Mouse (Mus musculus) erythroid progenitor cell, adult 5-6 weeks (primary cell): Measurements from ENCODE around the gene Scnn1a. TPM values are rescaled to one million over a fixed set of nuclear protein-coding genes. Genes with fewer than 3 reads are reported as not detected.

Experiments used
- ATAC-seq: replicated peaks from 2 replicates; pipeline ENCODE4 v1.8.0; 2016; ENCODE audit warnings: moderate number of reproducible peaks, mild to moderate bottlenecking, moderate TSS enrichment, inconsistent platforms; ENCODE audit not compliant: poor library complexity, low FRiP score, severe bottlenecking
- total RNA-seq, 2 experiments: library from RNA; stranded (forward) in 1 of 2; stranded (reverse) in 1 of 2; fragments of 150-400 nt in 1 of 2; fragments of 186-747, 209-891 nt in 1 of 2; gene quantifications; 2 replicates each; pipeline versions ENCODE4 v1.2.3 to v1.2.4; 2015 to 2017; ENCODE audit warnings: low replicate concordance in 2 of 2

Gene Scnn1a
- total RNA-seq, 2 experiments from 2014 or later = 2.9 TPM; not detected in 1

DNA sequence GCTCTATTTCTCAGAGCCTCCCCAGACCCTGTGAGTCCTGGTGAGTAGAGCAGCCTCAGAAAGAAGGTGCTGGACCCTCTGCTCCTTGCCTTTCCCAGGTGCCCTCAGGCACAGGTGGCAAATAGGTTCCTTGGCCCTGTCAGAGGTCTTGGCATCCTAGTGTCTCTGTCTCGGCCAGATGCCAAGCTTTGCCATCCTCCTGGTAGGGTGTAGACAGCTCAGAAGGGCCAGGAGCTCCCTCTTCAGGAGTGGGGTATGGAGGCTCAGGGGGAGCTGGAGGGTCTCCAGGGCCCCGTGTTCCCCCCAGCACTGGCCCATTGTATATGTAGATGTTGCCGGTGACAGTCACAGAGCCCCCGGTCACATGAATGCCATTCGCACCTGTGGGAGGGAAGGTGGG lies 13.4 kb upstream of the Scnn1a start:
- no peak for ATAC-seq

DNA sequence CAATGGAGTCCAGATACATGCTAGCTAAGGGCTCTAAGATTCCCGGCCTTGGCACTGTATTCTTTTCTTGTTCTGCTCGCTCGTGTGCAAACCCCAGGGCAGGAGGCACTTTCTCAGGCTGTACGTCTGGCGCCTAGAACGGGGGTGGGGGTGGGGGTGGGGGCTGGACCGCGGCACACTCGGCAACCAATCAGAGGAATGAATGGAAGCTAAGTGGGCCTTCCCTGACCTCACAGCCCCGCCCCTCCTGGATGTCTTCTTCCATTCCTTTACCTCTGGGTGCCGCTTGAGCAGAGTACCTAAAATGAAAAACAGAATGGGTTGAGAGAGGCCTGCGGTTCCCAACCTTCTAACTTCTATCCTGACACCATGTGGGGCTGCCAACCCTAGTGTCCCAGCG lies 11.5 kb upstream of the Scnn1a start:
- no peak for ATAC-seq

GRCm38 (mm10) chr6:125309406-125309805 lies 11.1 kb upstream of the Scnn1a start:
- no peak for ATAC-seq

- no peak for ATAC-seq
These were observed 8.3 kb upstream of the Scnn1a start for GRCm38 (mm10) chr6:125312171-125312570.

- ATAC-seq = no peak
These were observed 7.7 kb upstream of the Scnn1a start for GRCm38 (mm10) chr6:125312581-125313355.

GRCm38 (mm10) chr6:125313546-125314230 lies 6.8 kb upstream of the Scnn1a start, which contains the start of gene Ltbr:
Gene Ltbr, minus strand, starts transcription at chr6:125313885.
- no peak for ATAC-seq

- no peak for ATAC-seq
These were observed 6.3 kb upstream of the Scnn1a start for GRCm38 (mm10) chr6:125314231-125314563.

- no peak for ATAC-seq
These were observed 5.7 kb upstream of the Scnn1a start for GRCm38 (mm10) chr6:125314746-125315145.

DNA sequence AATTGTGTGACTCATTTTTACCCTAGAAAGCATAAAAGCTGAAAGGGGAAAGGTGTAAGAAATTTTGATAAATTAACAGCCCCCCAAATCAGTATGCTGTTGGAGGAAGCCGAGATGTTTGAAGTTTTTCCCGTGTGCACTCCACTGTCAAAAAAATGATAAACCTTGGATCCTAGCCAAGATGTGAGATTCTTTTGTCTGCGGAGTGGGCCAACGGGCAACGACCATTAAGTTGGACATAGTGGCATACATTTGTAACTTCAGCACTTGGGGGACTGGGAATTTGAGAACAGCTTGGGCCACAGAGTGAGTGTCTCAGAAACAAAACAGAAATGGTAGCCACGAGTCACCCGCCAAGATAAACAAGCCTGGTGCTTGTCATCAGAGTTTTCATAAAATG lies 3.4 kb upstream of the Scnn1a start:
- ATAC-seq = no peak

GRCm38 (mm10) chr6:125318981-125319918 lies 1.2 kb upstream of the Scnn1a start:
- ATAC-seq = no peak

DNA sequence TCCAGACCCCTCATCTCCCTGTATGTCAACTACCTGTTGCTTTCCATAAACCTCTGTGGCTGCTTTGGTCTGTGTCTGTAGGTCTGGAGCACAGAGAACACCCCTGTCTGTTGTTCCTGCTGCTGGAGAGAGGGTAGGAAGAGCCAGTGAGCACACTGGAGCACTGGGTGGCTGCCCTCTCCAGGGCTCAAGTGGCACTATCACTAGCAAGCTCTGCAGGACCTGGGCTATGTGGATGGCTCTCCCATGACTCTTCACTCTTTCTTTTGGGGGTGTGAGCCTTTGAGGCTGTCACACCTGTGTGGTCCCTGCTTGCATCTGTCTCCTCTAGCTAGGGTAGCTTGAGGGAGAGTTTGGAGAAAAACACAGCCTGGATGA lies 551 bp upstream of the Scnn1a start:
- no peak for ATAC-seq

DNA sequence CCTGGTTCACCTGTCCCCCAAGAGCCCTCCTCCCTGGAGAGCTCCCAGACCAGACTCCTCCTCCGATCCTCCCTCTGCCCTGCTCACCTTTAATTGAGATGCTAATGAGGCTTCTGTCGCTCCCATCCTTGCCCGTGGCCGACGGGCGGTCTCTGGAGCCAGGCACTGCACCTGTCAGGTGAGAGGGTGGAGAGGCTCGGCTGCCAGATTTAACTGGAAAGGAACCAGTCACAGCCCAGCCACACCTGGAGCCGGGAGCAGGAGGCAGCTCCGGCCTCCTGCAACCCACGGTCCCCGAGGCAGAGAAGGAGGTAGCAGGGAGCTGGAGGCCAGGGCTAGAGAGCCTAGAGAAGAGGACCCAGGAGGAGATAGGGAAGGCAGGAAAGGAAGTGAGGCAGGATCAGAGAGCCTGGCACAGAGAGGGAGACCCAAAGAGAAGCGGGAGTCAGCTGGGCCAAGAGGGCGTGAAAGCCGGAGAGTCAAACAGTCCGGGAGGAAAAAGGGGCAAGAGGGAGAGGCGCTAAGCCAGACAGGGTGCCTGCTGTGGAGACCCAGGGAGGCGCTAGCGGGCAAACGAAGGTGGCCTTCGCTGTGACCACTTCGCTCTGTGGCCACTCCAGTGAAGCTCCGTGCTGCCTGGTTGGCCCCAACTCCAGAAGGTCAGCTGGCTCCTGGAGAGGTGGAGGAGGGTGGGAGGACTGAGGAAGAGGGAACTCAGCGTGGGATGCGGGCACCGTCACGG lies 826 bp downstream of the Scnn1a start:
- no peak for ATAC-seq

- ATAC-seq = no peak
These were observed 2.3 kb downstream of the Scnn1a start for GRCm38 (mm10) chr6:125322794-125323193.

DNA sequence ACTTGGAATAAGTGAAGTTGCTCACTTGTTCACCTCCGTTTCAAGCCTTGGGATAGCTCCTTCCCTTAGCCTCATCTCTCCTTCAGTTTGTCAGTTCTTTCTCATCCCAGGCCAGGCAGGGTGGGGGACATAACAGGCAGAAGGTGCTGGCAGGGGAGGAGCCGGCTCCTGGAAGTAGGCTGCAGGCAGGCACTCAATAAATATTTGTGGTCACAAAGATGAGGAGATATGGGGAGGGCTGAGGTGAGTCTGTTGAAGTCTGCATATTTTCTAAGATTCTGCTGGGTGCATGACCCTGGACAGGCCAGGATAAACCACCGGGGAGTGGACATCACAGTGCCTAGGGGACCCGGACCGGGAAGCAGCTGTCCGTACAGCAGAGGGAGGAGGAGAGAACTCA lies 3.1 kb downstream of the Scnn1a start:
- ATAC-seq = no peak

GRCm38 (mm10) chr6:125325337-125325736 lies 4.9 kb downstream of the Scnn1a start:
- no peak for ATAC-seq

- no peak for ATAC-seq
These were observed 7.8 kb downstream of the Scnn1a start for GRCm38 (mm10) chr6:125328243-125328642.

DNA sequence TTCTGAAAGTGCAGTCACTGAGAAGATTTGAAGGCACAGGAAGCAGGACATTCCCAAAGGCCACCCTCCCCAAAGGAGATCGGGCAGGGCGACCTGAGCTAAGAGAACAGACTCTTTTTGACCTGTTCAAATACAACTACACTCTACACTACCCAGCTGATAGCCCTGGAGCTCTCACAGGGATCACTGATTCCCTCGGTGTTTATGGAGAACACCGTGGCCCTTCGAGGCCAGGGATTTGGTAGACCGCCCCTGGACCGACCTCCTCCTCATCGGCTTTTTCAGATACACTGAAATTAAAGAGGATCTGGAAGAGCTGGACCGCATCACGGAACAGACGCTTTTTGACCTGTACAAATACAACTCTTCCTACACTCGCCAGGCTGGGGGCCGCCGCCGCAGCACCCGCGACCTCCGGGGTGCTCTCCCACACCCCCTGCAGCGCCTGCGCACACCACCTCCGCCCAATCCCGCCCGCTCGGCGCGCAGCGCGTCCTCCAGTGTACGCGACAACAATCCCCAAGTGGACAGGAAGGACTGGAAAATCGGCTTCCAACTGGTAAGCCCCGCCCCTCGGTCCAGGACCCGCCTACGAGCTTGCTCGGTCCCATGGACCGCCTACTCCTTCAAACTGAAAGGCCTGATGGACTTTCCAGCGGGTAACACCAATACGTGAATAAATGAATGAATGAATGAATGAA lies 10.3 kb downstream of the Scnn1a start:
- no peak for ATAC-seq

- no peak for ATAC-seq
These were observed 12.8 kb downstream of the Scnn1a start for GRCm38 (mm10) chr6:125333112-125333899.
